Mouse (Mus musculus): ENCODE data around the gene Fam117a. TPM values are rescaled to one million over a fixed set of nuclear protein-coding genes. Genes with fewer than 3 reads are reported as not detected.

Fam117a gene
- polyA plus RNA-seq, 1 experiment from 2014 or later = 15.0 TPM

DNA sequence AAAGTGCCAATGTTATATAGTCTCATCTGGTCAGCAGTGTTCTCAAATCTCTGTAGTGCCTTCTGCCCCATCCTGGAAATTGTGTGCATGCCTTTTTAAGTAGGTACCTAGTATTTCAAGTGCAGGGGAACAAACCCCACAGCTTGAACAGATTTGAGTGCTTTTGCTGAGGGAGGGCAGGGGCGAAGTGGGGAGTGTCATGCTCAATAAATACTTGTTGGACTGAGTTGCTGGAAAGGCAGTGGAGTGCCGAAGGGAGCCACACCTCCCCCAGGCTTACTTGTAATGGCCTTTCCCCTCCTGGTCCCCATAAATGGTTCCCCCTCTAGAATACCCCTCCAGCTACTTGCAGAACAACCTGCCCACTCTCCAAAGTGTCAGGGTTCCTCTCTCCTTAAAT lies 7.4 kb downstream of the Fam117a start:
- H3K4me3 ChIP-seq (ENCODE audit: low read depth, low read length) = no peak overlapping the region
- DNase-seq (ENCODE audit: low spot score) (no peak), ATAC-seq (replicated peaks; ENCODE audit: insufficient number of reproducible peaks, low FRiP score, low TSS enrichment, low read depth) (no peak)
- H3K9me3 ChIP-seq (replicated peaks; ENCODE audit: control insufficient read depth, low read length) = no peaks in the 10 kb centered on the region
- no peaks in the 10 kb centered on the region for H3K27me3 ChIP-seq (ENCODE audit: control insufficient read depth, insufficient read depth, low read length)
- no peak overlapping the region for H3K9ac ChIP-seq (replicated peaks; ENCODE audit: low read length)
- no peaks in the 10 kb centered on the region; the same call in 1 of the 2 replicates for H3K36me3 ChIP-seq (replicated peaks; ENCODE audit: control insufficient read depth, insufficient read depth, low read depth, low read length)
- H3K4me2 ChIP-seq (ENCODE audit: low read depth, low read length) = no peak overlapping the region
- 56% methylated on average over 2 of the region's 2 CpGs for WGBS
- no peak overlapping the region for H3K27ac ChIP-seq (replicated peaks; ENCODE audit: low read depth, low read length)
- no peaks in the 10 kb centered on the region for H3K4me1 ChIP-seq (ENCODE audit: control insufficient read depth, insufficient read depth, low read length)

DNA sequence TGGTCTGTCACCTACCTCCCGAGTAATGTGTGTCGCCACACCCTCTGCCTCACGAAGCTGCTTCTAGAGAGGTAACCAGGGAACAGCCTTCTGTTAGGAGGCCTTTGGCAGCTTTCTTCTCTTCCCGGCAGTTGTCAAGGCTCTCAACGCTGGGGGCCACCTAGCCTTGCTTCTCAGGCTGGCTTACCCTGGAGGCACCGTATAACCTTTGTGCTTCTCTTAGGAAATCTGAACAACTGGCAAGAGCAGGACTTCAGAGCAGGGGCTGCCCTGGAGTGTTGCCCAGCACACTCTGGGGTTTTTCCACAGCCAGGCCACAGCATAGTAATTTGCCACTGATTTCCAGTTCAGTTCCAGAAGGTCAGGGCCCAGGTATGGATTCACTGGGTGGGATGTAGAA lies 13.5 kb downstream of the Fam117a start:
- WGBS = 75% methylated on average over 6 of the region's 6 CpGs

DNA sequence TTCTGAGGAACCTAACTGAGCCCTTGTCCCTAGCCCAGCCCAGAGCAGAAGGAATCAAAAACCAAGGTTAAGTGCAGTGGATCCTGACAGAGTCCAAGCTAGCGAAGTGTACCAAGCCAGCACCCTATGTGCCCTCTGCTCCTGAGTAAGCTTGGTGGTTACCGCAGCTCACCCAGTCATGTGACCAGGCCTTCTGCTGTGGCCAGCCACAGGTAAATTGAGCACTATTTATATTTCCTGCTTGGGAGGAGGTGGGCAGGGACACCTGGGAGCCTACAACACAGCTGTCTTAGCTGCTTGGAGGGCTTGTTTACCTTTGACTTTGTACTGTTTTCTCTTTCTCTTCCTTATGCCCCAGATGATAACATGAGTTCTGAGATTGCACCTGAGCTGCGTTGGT lies 14.1 kb downstream of the Fam117a start:
- H3K4me3 ChIP-seq (ENCODE audit: low read depth, low read length) = no peak overlapping the region
- ATAC-seq (replicated peaks; ENCODE audit: insufficient number of reproducible peaks, low FRiP score, low TSS enrichment, low read depth) = no peak
- H3K4me1 ChIP-seq (ENCODE audit: control insufficient read depth, insufficient read depth, low read length) = no peaks in the 10 kb centered on the region

More for the DNA sequence above, 13.5 kb downstream of the Fam117a start:
- H3K4me2 ChIP-seq (ENCODE audit: low read depth, low read length) = no peak overlapping the region
- no peaks in the 10 kb centered on the region for H3K9me3 ChIP-seq (replicated peaks; ENCODE audit: control insufficient read depth, low read length)
- no peaks in the 10 kb centered on the region for H3K4me1 ChIP-seq (ENCODE audit: control insufficient read depth, insufficient read depth, low read length)
- DNase-seq (ENCODE audit: low spot score) (no peak), ATAC-seq (replicated peaks; ENCODE audit: insufficient number of reproducible peaks, low FRiP score, low TSS enrichment, low read depth) (no peak)
- H3K27ac ChIP-seq (replicated peaks; ENCODE audit: low read depth, low read length) = no peak overlapping the region
- H3K27me3 ChIP-seq (ENCODE audit: control insufficient read depth, insufficient read depth, low read length) = no peaks in the 10 kb centered on the region
- no peaks in the 10 kb centered on the region; the same call in 1 of the 2 replicates for H3K36me3 ChIP-seq (replicated peaks; ENCODE audit: control insufficient read depth, insufficient read depth, low read depth, low read length)
- no peak overlapping the region for H3K9ac ChIP-seq (replicated peaks; ENCODE audit: low read length)
- no peak overlapping the region for H3K4me3 ChIP-seq (ENCODE audit: low read depth, low read length)

DNA sequence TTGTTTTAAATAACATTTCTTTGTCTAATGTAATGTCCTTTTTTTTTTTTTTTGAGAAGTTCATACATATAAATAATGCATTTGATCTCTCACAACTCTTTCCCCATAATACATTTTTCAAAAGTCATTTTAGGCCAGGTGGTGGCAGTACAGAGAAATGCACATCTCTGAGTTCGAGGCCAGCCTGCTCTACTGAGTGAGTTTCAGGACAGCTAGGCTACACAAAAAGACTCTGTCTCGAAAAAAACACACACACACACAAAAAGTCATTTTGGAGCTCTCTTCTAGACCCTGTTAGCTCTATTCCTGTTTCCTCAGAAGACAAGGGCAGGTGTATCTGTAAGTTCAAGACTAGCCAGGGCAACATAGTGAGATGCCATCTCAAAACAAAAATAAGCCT lies 15.9 kb downstream of the Fam117a start:
- no peak overlapping the region for H3K4me2 ChIP-seq (ENCODE audit: low read depth, low read length)
- H3K27me3 ChIP-seq (ENCODE audit: control insufficient read depth, insufficient read depth, low read length) = no peaks in the 10 kb centered on the region
- 83% methylated on average over 2 of the region's 2 CpGs for WGBS
- H3K9me3 ChIP-seq (replicated peaks; ENCODE audit: control insufficient read depth, low read length) = no peaks in the 10 kb centered on the region
- H3K27ac ChIP-seq (replicated peaks; ENCODE audit: low read depth, low read length) = no peak overlapping the region
- no peaks in the 10 kb centered on the region for H3K36me3 ChIP-seq (replicated peaks; ENCODE audit: control insufficient read depth, insufficient read depth, low read depth, low read length)
- ATAC-seq (replicated peaks; ENCODE audit: insufficient number of reproducible peaks, low FRiP score, low TSS enrichment, low read depth) (no peak), DNase-seq (ENCODE audit: low spot score) (no peak)
- no peak overlapping the region for H3K4me3 ChIP-seq (ENCODE audit: low read depth, low read length)
- H3K9ac ChIP-seq (replicated peaks; ENCODE audit: low read length) = no peak overlapping the region
- no peaks in the 10 kb centered on the region for H3K4me1 ChIP-seq (ENCODE audit: control insufficient read depth, insufficient read depth, low read length)

More for the DNA sequence above, 14.1 kb downstream of the Fam117a start:
- H3K9ac ChIP-seq (replicated peaks; ENCODE audit: low read length) = no peak overlapping the region
- no peak for DNase-seq (ENCODE audit: low spot score)
- H3K27me3 ChIP-seq (ENCODE audit: control insufficient read depth, insufficient read depth, low read length) = no peaks in the 10 kb centered on the region
- H3K27ac ChIP-seq (replicated peaks; ENCODE audit: low read depth, low read length) = no peak overlapping the region
- WGBS = 94% methylated on average over 3 of the region's 3 CpGs
- H3K9me3 ChIP-seq (replicated peaks; ENCODE audit: control insufficient read depth, low read length) = no peaks in the 10 kb centered on the region
- no peak overlapping the region for H3K4me2 ChIP-seq (ENCODE audit: low read depth, low read length)
- H3K36me3 ChIP-seq (replicated peaks; ENCODE audit: control insufficient read depth, insufficient read depth, low read depth, low read length) = no peaks in the 10 kb centered on the region; the same call in 1 of the 2 replicates

DNA sequence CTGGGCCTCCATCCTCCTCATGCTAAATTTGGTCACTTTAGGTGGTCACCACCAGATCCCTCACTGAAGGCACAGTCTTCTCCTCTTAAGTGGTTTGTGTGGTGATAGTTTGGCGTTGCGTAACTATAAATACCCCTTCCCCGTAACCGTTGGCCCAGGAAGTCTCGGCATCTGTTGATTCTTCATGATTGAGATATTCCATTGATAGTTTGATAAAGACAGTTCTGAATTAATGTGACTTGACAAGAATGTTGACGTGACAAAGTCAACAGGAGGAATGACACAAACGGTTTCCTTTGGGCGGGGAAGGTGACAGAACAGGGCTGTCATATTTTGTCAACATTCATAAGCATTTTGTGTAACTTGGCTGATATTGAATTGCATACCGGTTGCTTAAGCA lies 16.4 kb downstream of the Fam117a start:
- ATAC-seq (replicated peaks; ENCODE audit: insufficient number of reproducible peaks, low FRiP score, low TSS enrichment, low read depth) = no peak
- no peaks in the 10 kb centered on the region for H3K27me3 ChIP-seq (ENCODE audit: control insufficient read depth, insufficient read depth, low read length)
- H3K27ac ChIP-seq (replicated peaks; ENCODE audit: low read depth, low read length) = no peak overlapping the region
- DNase-seq (ENCODE audit: low spot score) = no peak
- H3K9me3 ChIP-seq (replicated peaks; ENCODE audit: control insufficient read depth, low read length) = no peaks in the 10 kb centered on the region
- no peaks in the 10 kb centered on the region for H3K4me1 ChIP-seq (ENCODE audit: control insufficient read depth, insufficient read depth, low read length)
- WGBS = 94% methylated on average over 9 of the region's 9 CpGs
- H3K4me2 ChIP-seq (ENCODE audit: low read depth, low read length) = no peak overlapping the region
- no peaks in the 10 kb centered on the region for H3K36me3 ChIP-seq (replicated peaks; ENCODE audit: control insufficient read depth, insufficient read depth, low read depth, low read length)
- no peak overlapping the region for H3K9ac ChIP-seq (replicated peaks; ENCODE audit: low read length)
- H3K4me3 ChIP-seq (ENCODE audit: low read depth, low read length) = no peak overlapping the region

DNA sequence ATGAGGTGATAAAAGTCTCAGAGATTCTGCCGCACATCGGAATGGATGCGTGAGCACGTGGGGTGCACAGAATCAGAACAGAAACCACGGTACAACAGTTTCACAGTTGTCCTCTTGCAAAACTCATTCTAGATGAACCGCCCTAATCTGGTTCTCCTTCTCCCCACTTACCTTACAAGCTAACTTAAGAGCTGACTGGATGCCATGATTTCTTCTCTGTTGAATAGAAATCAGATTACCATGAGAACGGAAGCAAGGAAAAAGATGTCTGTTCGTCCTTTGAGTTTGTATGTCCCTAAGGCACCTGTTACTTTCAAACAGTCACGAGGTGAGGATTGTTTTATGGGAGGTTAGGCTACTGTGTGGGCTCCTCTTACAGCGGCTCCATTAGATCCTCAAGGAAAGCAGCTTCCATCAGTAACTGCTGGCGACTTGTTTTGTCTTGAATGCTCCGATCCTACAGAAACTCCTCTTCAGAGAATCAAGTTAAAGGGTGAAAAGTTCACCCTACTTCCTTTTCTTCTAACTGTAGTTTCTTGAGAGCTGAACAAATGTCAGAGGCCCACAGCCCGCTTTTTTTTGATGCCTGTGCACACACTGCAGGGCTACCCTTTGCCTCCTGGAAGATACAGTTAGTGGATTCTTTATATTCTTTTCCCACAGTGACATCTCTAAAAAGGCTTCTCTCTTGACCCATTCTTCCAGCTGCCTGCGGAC lies 17.6 kb downstream of the Fam117a start:
- ATAC-seq (replicated peaks; ENCODE audit: insufficient number of reproducible peaks, low FRiP score, low TSS enrichment, low read depth) = no peak
- WGBS = 91% methylated on average over 14 of the region's 14 CpGs

DNA sequence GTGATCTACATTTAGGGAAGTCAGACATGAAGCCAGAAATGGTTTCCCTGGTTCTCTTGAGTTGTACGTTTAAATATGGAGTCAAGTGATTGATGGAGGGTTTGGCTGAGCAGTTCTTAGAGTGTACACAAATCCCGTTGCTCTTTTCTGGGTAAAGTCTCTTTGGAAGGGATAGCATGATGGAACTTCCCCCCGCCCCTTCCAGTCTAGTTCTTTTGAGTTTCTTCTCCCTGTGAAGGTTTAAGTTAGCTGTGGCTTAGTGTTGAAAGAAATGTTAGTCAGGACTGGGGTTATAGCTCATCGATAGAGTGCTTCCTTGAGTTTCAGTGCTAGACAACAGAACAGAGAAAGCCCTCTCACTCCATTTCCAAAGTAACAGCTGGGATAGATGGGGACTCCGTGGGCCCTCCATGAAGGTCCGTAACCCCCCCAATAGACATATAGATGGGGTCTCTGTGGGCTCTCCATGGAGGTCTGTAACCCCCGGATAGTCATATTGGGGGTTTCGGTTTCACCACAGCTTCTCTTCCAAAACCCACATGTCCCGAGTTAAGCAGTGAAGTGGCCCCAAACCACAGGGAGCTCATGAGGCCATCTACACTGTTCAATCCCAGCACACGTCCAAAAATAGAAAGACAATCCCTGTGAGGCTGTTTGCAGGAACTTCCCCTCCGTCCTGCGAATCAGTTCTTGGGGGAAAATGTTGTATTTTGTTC lies 18.3 kb downstream of the Fam117a start:
- Histone ChIP-seq H3K4me2 (ENCODE audit: low read depth, low read length) (no peak overlapping the region), H3K4me3 (ENCODE audit: low read depth, low read length) (no peak overlapping the region), H3K9ac (replicated peaks; ENCODE audit: low read length) (no peak overlapping the region), H3K9me3 (replicated peaks; ENCODE audit: control insufficient read depth, low read length) (no peaks in the 10 kb centered on the region), H3K27me3 (ENCODE audit: control insufficient read depth, insufficient read depth, low read length) (no peaks in the 10 kb centered on the region), H3K27ac (replicated peaks; ENCODE audit: low read depth, low read length) (no peak overlapping the region), H3K36me3 (replicated peaks; ENCODE audit: control insufficient read depth, insufficient read depth, low read depth, low read length) (no peaks in the 10 kb centered on the region; the same call in 1 of the 2 replicates), H3K4me1 (ENCODE audit: control insufficient read depth, insufficient read depth, low read length) (no peaks in the 10 kb centered on the region)
- DNase-seq (ENCODE audit: low spot score) = no peak
- ATAC-seq (replicated peaks; ENCODE audit: insufficient number of reproducible peaks, low FRiP score, low TSS enrichment, low read depth) = no peak
- WGBS = 89% methylated on average over 12 of the region's 12 CpGs

More for the DNA sequence above, 17.6 kb downstream of the Fam117a start:
- no peaks in the 10 kb centered on the region for H3K27me3 ChIP-seq (ENCODE audit: control insufficient read depth, insufficient read depth, low read length)
- DNase-seq (ENCODE audit: low spot score) = no peak
- no peaks in the 10 kb centered on the region for H3K9me3 ChIP-seq (replicated peaks; ENCODE audit: control insufficient read depth, low read length)
- no peak overlapping the region for H3K27ac ChIP-seq (replicated peaks; ENCODE audit: low read depth, low read length)
- H3K9ac ChIP-seq (replicated peaks; ENCODE audit: low read length) = no peak overlapping the region
- no peak overlapping the region for H3K4me3 ChIP-seq (ENCODE audit: low read depth, low read length)
- H3K4me1 ChIP-seq (ENCODE audit: control insufficient read depth, insufficient read depth, low read length) = no peaks in the 10 kb centered on the region
- no peaks in the 10 kb centered on the region; the same call in 1 of the 2 replicates for H3K36me3 ChIP-seq (replicated peaks; ENCODE audit: control insufficient read depth, insufficient read depth, low read depth, low read length)
- no peak overlapping the region for H3K4me2 ChIP-seq (ENCODE audit: low read depth, low read length)

DNA sequence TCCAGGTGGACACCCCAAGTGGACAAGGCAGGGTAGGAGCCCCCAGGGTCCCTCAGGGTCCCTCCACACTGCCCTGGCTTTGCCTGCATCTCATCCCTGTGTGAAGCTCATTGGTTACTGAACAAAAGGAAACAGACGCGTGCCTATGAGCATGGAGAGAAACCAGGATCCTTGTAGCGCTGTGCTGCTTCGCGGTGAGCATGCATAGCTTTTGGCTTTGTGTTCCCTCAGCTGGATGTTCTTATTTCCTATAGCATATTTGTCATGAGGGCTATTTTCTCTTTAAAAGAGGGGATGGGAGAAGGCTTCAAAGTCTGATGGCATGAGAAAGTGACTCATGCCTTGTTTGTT lies 18.8 kb downstream of the Fam117a start:
- Histone ChIP-seq H3K9me3 (replicated peaks; ENCODE audit: control insufficient read depth, low read length) (no peaks in the 10 kb centered on the region), H3K36me3 (replicated peaks; ENCODE audit: control insufficient read depth, insufficient read depth, low read depth, low read length) (no peaks in the 10 kb centered on the region; the same call in 1 of the 2 replicates), H3K27me3 (ENCODE audit: control insufficient read depth, insufficient read depth, low read length) (no peaks in the 10 kb centered on the region), H3K27ac (replicated peaks; ENCODE audit: low read depth, low read length) (no peak overlapping the region), H3K4me1 (ENCODE audit: control insufficient read depth, insufficient read depth, low read length) (no peaks in the 10 kb centered on the region), H3K4me2 (ENCODE audit: low read depth, low read length) (no peak overlapping the region), H3K9ac (replicated peaks; ENCODE audit: low read length) (no peak overlapping the region), H3K4me3 (ENCODE audit: low read depth, low read length) (no peak overlapping the region)
- ATAC-seq (replicated peaks; ENCODE audit: insufficient number of reproducible peaks, low FRiP score, low TSS enrichment, low read depth) (no peak), DNase-seq (ENCODE audit: low spot score) (no peak)
- WGBS = 93% methylated on average over 5 of the region's 5 CpGs
